Mouse (Mus musculus) lung, adult 2 months (tissue): ENCODE results near the gene Rnf5. TPM values are rescaled to one million over a fixed set of nuclear protein-coding genes. Genes with fewer than 3 reads are reported as not detected.

ENCODE experiments used
- DNase-seq: peaks from one replicate; pipeline ENCODE4 v3.0.0; 2022
- H3K4me1 ChIP-seq: fragments of 200-500 bp; 2 replicates; pipeline ENCODE4 v1.6.1; 2011; ENCODE audit warnings: low read length; ENCODE audit not compliant: control insufficient read depth, insufficient read depth
- H3K4me3 ChIP-seq: fragments of 200-500 bp; replicated peaks from 2 replicates; pipeline ENCODE3; 2011; ENCODE audit warnings: low read depth, mild to moderate bottlenecking, control low read depth, low read length; ENCODE audit errors: extremely low read depth
- CTCF ChIP-seq: fragments of 200-500 bp; IDR thresholded peaks from 2 replicates; pipeline ENCODE4 v1.5.1; 2011; ENCODE audit warnings: mild to moderate bottlenecking, low read length, control low read depth; ENCODE audit not compliant: insufficient read depth
- POLR2A ChIP-seq: fragments of 200-500 bp; IDR thresholded peaks from 2 replicates; pipeline ENCODE4 v1.6.1; 2011; ENCODE audit warnings: low read depth, mild to moderate bottlenecking, control low read depth, low read length, borderline replicate concordance; ENCODE audit errors: extremely low read depth
- WGBS: fragments of 180-500 bp; shearing (Covaris S2); methylation state at CpG from one replicate; pipeline ENCODE4 v1.1.7; 2018; 5-methylcytosine and 5-hydroxymethylcytosine counted together
- polyA plus RNA-seq: library from polyadenylated mRNA; depleted of rRNA; stranded (reverse); fragments of >200 nt; gene quantifications from 2 replicates; pipeline ENCODE4 v1.2.3, GENCODE M21; 2012; rRNA removed

Rnf5 gene
- 52.0 and 83.7 TPM in 2 replicates for polyA plus RNA-seq

DNA sequence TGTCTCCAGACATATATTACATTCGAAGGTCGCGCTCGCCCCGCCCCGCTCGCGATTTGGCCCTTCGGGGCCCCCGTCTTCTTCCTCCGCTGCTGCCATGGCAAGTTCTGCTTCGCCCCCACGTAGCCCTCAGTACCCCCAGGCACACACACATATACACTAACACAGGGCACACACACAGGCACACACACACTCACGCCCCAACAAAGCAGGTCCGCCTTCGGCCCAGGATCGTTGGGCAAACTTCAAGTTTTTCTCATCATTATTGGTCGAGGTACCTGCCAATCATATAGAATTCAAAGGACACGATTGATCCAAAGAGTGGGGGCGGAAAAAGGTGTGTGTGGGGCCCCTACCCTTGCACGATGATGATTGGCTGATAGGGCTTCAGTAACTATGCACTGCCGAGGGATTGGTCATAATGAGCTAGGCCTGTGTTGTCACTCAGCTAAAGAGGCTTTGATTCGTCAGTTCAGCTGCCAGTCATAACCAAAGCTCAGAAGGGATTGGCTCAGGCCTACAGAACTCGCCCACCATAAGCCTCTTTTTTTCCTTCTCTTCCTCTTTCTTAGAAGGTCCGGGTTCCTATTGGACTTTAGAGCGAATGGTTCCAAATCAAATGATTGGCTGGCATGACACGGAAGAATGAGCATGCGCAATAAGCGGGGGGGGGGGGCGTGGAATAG, at the start of gene Rnf5:
TSS of gene Rnf5 (minus strand) at position 316 of the 686 bp plus-strand sequence.
- peaks cover 12% of the 10 kb centered on the region for H3K4me1 ChIP-seq
- peak; percentile 95 for DNase-seq
- under 1% methylated on average over 30 of the region's 30 CpGs for WGBS
- TF ChIP-seq CTCF (no peak), POLR2A (peak; percentile 75; the same call in 1 of the 2 replicates)
- H3K4me3 ChIP-seq = peak within 1 kb of the TSS; percentile 99

DNA sequence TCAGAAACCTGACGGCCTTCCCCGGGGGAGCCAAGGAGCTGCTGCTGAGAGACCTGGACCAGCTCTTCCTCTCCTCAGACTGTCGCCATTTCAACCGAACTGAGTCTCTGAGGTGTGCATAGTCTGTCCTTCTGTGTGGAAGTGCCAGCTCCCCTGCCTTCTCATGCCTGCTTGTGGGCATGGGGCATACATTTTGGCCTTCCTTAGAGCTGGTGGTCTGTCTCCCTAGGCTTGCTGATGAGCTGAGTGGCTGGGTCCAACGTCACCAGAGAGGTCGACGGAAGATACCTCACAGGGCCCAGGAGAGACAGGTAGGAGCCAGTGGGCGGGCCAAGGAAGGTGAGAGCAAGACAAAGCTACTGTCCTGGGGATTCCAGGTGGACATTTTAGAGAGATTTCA, 49.5 kb upstream of the Rnf5 start:
- TF ChIP-seq POLR2A (no peak), CTCF (no peak)
- no peak overlapping the region for H3K4me3 ChIP-seq
- peaks cover 25% of the 10 kb centered on the region for H3K4me1 ChIP-seq
- no peak for DNase-seq
- WGBS = 92% methylated on average over 8 of the region's 8 CpGs

DNA sequence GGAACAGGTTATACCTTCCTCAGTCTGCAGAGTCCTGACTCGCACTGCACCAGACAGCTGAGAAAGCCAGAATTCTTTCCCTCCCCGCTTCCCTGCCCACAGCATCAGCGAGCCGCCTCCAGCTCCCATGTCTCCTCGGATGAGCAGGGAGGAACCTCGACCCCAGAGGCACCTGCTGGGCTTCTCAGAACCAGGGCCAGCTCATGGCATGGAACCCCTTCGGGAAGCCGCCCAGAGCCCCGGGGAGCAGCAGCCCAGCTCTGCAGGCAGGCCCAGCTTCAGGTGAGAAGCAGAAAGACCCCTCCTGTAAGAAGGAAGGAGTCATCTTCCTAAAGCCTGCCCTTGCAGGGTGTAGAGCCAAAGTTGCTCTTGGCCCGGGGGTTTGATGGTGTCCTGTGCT, 49.1 kb upstream of the Rnf5 start:
- Histone ChIP-seq H3K4me1 (peaks cover 25% of the 10 kb centered on the region), H3K4me3 (no peak overlapping the region)
- WGBS = 91% methylated on average over 10 of the region's 10 CpGs
- DNase-seq = no peak
- TF ChIP-seq POLR2A = no peak

DNA sequence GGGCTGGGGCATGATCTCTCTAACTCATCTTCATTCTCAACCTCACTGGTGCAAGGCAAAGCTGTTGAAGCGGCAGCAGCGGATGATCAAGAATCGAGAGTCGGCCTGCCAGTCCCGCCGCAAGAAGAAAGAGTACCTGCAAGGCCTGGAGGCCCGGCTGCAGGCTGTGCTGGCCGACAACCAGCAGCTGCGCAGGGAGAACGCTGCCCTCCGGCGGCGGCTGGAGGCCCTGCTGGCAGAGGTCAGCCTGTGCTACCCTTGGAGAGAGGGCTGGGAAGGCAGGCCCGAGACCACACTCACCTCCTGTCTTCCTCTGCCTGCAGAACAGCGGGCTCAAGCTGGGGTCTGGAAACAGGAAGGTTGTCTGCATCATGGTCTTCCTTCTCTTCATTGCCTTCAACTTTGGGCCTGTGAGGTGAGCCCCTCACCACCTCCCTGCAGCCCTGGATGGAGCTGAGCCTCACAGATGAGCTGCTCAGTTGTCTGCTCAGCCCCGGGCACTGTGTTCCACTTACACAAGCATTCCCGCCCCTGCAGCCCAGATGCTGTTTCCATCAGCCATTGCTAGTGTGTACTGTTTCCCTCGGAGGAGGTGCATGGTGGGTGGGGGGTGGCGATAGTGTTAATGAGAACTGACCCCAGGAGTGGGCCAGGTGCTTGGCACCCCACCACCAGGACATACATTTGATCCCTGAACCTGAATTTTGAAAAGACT, 48.2 kb upstream of the Rnf5 start:
- no peak for DNase-seq
- 0 out of 2 replicates have a peak, but pooled peaks have one; percentile 24 for TF ChIP-seq CTCF
- TF ChIP-seq POLR2A = no peak
- 60% methylated on average over 19 of the region's 19 CpGs for WGBS
- no peak overlapping the region for H3K4me3 ChIP-seq
- H3K4me1 ChIP-seq = peaks cover 25% of the 10 kb centered on the region

DNA sequence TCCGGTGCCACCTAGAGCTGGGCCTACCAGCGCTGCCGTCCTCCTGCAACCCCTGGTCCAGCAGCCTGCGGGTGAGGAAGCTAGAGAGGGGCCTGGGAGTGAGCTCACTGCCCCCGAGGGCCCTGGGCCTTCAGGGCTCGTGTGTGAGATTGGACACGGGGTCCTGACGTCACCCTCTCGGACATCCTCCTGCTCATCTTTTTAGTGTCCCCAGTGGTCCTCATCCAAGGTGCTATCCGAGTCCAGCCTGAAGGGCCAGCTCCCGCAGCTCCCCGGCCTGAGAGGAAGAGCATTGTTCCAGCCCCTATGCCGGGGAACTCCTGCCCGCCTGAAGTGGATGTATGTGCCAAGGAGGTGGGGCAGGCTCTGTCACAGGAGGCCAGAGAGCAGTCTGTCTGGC, 47.3 kb upstream of the Rnf5 start:
- no peak for DNase-seq
- 80% methylated on average over 14 of the region's 14 CpGs for WGBS
- Histone ChIP-seq H3K4me1 (peaks cover 16% of the 10 kb centered on the region), H3K4me3 (no peak overlapping the region)
- no peak for TF ChIP-seq POLR2A
- TF ChIP-seq CTCF = no peak

DNA sequence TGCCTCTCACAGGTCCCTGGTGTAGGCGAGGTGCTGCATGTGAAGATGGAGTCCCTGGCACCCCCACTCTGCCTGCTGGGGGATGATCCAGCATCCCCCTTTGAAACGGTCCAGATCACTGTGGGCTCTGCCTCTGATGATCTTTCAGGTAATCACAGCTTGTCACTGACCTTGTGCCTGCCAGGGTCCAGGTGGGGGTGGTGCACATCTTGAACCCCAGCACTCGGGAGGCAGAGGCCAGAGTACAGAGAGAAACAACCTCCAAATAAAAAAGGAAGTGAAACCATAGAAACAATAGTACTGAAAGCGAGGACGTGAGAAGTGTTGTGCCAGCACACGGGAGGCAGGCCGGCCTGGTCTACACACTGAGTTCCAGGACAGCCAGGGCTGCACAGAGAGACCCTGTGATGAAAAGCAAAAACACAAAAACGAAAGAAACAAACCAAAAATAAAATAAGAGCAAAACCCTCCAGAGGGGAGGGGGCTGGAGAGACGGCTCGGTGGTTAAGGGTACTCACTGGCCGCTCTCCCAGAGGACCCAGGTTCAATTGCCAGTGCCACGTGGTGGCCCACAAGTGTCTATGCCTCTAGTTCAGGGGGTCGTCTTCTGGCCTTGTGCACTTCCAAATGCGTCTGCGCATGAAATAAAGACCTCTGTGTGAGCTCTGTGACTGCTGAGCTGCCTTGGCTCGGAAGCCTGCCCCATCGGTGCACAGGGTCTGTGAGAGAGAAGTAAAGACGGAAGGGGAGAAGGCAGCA, 45.8 kb upstream of the Rnf5 start:
- Histone ChIP-seq H3K4me3 (no peak overlapping the region), H3K4me1 (peaks cover 9% of the 10 kb centered on the region)
- 83% methylated on average over 18 of the region's 18 CpGs for WGBS
- DNase-seq = no peak
- TF ChIP-seq CTCF = no peak
- no peak for TF ChIP-seq POLR2A

DNA sequence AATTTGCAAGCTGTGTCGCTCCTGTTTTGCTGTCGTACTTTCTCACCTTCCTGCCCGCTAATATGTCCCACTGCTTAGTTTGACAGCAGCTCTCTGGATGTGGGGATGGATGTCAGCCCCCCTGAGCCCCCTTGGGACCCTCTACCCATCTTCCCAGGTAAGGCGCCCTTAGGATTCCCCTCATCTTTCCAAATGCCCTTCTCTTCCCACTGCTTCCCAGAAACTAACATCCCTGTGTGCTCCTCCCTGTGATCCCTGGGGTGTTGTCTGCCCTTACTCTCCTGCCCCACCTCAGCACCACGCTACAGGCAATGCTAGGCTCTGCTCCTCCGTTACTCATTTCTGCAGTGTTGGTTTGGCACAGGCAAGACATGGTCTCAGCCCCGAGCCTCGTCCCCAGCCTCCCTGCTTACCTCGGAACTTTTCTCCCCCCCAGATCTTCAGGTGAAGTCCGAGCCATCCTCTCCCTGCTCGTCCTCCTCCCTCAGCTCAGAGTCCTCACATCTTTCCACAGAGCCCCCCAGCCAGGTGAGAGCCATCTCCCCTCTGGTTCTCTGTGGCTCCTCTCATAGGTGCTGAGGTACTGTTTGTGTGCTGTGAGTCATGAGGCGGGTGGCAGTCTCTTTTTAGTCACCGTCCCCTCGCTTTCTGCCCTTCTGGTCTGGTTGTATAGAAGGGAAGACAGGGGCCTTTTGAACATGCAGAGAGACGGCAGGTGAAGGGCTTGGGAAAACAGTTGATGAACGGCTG, 44.8 kb upstream of the Rnf5 start:
- Histone ChIP-seq H3K4me1 (peaks cover 5% of the 10 kb centered on the region; the same call in 1 of the 2 replicates), H3K4me3 (no peak overlapping the region)
- TF ChIP-seq CTCF = no peak
- no peak for DNase-seq
- 82% methylated on average over 16 of the region's 16 CpGs for WGBS

DNA sequence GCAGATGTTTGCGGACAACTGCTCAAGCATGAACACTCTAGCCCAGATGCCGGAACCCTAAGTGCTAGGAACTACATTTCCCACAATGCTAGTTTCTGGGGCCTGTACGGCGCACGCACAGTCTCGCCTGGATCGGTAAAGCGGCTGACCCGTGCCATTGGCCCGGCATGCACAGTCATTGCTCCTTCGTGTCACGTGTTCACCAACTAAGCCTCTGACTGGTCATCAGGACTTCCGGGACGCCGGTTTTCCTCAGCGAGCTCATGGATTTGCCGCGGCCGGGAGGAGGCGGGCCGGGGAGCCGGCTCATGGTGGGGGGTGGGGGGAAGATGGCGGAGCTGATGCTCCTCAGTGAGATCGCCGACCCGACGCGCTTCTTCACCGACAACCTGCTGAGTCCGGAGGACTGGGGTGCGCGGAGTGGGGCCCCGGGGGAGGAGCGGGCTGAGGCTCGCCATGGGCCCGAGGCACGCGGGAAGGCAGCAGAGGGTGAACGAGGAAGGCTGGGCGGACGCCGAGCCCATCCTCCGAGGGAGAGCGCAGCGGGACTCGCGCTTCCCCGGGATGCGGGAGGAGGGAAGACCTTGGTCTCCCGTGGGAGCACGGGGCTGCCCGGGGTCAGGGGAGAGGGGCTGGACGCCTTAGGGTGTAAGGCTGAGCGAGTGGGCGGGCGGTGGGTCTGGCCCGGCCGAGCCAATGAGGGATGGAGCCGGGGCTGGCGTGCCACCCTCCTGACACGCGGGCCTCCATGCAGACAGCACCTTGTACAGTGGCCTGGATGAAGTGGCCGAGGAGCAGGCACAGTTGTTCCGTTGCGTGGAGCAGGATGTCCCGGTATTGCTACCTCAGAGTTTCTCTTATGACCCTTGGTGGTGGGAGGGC, 43.7 kb upstream of the Rnf5 start, which contains the start of gene Atf6b:
TSS of gene Atf6b (plus strand) at position 241 of the 882 bp plus-strand sequence.
- peaks cover 5% of the 10 kb centered on the region; the same call in 1 of the 2 replicates for H3K4me1 ChIP-seq
- peak; percentile 51; the same call in 1 of the 2 replicates for TF ChIP-seq POLR2A
- no peak for TF ChIP-seq CTCF
- H3K4me3 ChIP-seq = peak within 1 kb of the TSS; percentile 82
- WGBS = under 1% methylated on average over 66 of the region's 66 CpGs
- peak; percentile 84 for DNase-seq
